Mouse (Mus musculus): ENCODE data around the gene Gmpr. TPM values are rescaled to one million over a fixed set of nuclear protein-coding genes. Genes with fewer than 3 reads are reported as not detected.

Gene Gmpr
- polyA plus RNA-seq, 1 experiment from 2014 or later: 50.5 TPM

DNA sequence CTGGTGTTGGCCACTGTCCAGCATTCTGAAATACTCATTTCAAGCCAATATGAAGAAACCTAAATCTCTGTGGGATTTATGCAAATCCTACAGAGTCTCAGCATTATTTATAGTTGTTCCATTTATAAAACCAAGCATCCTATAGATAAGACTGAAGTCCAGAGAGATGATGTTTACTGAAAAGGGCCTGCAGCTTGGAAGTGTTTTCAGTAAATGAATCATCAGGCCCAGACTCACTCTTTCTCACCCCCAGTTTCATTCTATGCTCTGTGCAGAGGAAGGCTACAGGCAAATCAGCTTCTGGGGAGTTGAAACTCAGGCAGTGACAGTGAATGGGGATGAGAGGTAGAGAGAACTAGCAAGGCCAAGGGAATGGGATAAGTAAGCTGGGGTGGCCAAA, 83.7 kb downstream of the Gmpr start:
- no peak overlapping the region for H3K27ac ChIP-seq (ENCODE audit: low read length)
- H3K36me3 ChIP-seq (ENCODE audit: control insufficient read depth, insufficient read depth, low read length): no peaks in the 10 kb centered on the region
- ATAC-seq (ENCODE audit: insufficient read depth, low FRiP score): no peak
- H3K27me3 ChIP-seq (ENCODE audit: control insufficient read depth, insufficient read depth, low read length): no peaks in the 10 kb centered on the region
- H3K9me3 ChIP-seq (replicated peaks; ENCODE audit: control insufficient read depth, low read length): no peaks in the 10 kb centered on the region
- no peak overlapping the region for H3K4me2 ChIP-seq (ENCODE audit: low read depth, low read length)
- no peak overlapping the region for H3K4me3 ChIP-seq (replicated peaks; ENCODE audit: low read length)
- no peak overlapping the region for H3K9ac ChIP-seq (ENCODE audit: low read length)
- H3K4me1 ChIP-seq (ENCODE audit: control insufficient read depth, insufficient read depth, low read length): 0 out of 2 replicates have a peak, but pooled peaks cover 3% of the 10 kb centered on the region

DNA sequence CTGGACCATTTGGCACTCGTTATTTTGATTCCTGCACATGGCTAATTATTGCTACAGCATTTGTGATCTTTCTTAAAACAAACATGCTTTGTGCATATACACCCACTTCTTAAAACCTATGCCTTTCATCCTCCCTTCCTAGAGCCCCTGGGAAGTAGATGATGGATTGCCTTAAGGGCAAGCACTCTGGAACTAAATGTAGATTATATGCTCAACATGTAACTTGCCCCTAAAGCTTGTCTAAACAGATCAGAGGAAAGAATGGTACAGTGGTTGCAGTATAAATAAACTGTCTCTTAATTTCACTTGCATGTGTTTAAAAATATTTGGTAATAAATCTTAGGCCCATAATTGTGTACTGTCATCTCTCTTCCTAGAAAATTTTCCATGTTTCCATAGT, 86.7 kb downstream of the Gmpr start:
- H3K27ac ChIP-seq (ENCODE audit: low read length): no peak overlapping the region
- H3K4me3 ChIP-seq (replicated peaks; ENCODE audit: low read length): no peak overlapping the region
- H3K36me3 ChIP-seq (ENCODE audit: control insufficient read depth, insufficient read depth, low read length): no peaks in the 10 kb centered on the region
- H3K27me3 ChIP-seq (ENCODE audit: control insufficient read depth, insufficient read depth, low read length): no peaks in the 10 kb centered on the region
- peak; percentile 44; the same call in 1 of the 2 replicates for ATAC-seq (ENCODE audit: insufficient read depth, low FRiP score)
- no peak overlapping the region for H3K4me2 ChIP-seq (ENCODE audit: low read depth, low read length)
- H3K4me1 ChIP-seq (ENCODE audit: control insufficient read depth, insufficient read depth, low read length): 0 out of 2 replicates have a peak, but pooled peaks cover 3% of the 10 kb centered on the region
- H3K9me3 ChIP-seq (replicated peaks; ENCODE audit: control insufficient read depth, low read length): no peaks in the 10 kb centered on the region
- no peak overlapping the region for H3K9ac ChIP-seq (ENCODE audit: low read length)
- 24% methylated on average over 1 of the region's 1 CpGs for WGBS

DNA sequence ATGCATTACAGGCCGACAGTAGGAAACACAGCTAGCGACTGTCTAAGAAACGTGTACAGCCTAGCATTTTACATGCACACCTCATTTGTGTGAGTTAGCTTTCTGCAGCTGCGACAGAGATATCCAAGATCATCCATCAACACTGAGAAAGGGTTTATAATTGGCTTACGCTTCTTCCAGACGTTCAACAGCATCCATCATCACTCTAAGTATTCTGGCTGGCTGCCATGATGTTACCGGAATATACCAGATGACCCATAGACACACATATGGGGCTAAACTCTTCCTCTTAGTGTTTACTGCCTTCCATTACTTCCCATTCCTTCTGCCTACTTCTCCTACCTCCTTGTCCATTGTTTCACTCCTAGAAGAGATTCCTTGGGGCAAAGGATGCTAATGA, 88.2 kb downstream of the Gmpr start:
- Histone ChIP-seq H3K9me3 (replicated peaks; ENCODE audit: control insufficient read depth, low read length) (no peaks in the 10 kb centered on the region), H3K4me2 (ENCODE audit: low read depth, low read length) (no peak overlapping the region), H3K9ac (ENCODE audit: low read length) (no peak overlapping the region), H3K27ac (ENCODE audit: low read length) (no peak overlapping the region), H3K27me3 (ENCODE audit: control insufficient read depth, insufficient read depth, low read length) (no peaks in the 10 kb centered on the region), H3K4me1 (ENCODE audit: control insufficient read depth, insufficient read depth, low read length) (0 out of 2 replicates have a peak, but pooled peaks cover 3% of the 10 kb centered on the region), H3K4me3 (replicated peaks; ENCODE audit: low read length) (no peak overlapping the region), H3K36me3 (ENCODE audit: control insufficient read depth, insufficient read depth, low read length) (no peaks in the 10 kb centered on the region)
- WGBS: 45% methylated on average over 7 of the region's 7 CpGs
- no peak for ATAC-seq (ENCODE audit: insufficient read depth, low FRiP score)

DNA sequence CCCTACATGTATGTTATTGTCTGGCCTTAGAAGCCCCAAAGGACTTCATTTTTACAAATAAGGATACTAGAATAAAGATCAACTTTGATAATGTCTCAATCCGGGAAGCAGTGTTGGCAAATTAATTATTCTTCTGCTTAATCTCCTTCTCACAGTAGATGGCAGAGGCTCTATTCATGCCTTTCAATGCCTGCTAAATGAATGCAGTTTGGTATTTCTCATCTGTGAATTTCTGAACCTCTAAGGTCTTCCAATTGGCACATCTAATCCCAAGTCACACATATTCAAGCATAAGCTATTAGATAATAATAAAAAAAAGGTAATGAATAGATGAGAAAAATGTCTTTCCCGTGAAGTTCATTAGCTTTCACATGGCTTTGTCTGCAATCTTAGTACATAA, 92.6 kb downstream of the Gmpr start:
- ATAC-seq (ENCODE audit: insufficient read depth, low FRiP score): no peak
- Histone ChIP-seq H3K9me3 (replicated peaks; ENCODE audit: control insufficient read depth, low read length) (no peaks in the 10 kb centered on the region), H3K4me2 (ENCODE audit: low read depth, low read length) (no peak overlapping the region), H3K36me3 (ENCODE audit: control insufficient read depth, insufficient read depth, low read length) (no peaks in the 10 kb centered on the region), H3K9ac (ENCODE audit: low read length) (no peak overlapping the region), H3K27me3 (ENCODE audit: control insufficient read depth, insufficient read depth, low read length) (no peaks in the 10 kb centered on the region), H3K4me3 (replicated peaks; ENCODE audit: low read length) (no peak overlapping the region), H3K27ac (ENCODE audit: low read length) (no peak overlapping the region), H3K4me1 (ENCODE audit: control insufficient read depth, insufficient read depth, low read length) (0 out of 2 replicates have a peak, but pooled peaks cover 1% of the 10 kb centered on the region)
- WGBS: 78% methylated on average over 2 of the region's 2 CpGs

DNA sequence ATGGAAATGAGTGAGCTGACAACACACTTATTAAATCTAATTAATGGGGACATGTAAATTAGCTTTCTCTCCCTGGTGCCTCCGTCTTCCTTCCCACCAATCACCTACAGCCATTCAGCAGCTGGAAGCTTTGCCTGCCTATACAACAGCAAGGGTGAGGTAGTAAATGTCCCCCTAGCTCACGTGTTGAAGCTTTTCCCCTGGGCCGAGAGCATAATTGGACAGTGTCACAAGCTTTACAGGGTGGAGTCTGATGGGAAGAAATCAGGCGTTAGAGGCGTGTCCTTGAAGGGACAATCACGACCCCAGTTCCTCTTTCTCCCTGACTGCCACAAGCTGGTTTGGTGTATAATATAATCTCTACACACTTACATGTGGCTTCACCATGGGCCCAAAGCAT, 93.2 kb downstream of the Gmpr start:
- Histone ChIP-seq H3K4me2 (ENCODE audit: low read depth, low read length) (no peak overlapping the region), H3K27ac (ENCODE audit: low read length) (no peak overlapping the region), H3K36me3 (ENCODE audit: control insufficient read depth, insufficient read depth, low read length) (no peaks in the 10 kb centered on the region), H3K27me3 (ENCODE audit: control insufficient read depth, insufficient read depth, low read length) (no peaks in the 10 kb centered on the region), H3K9ac (ENCODE audit: low read length) (no peak overlapping the region), H3K4me3 (replicated peaks; ENCODE audit: low read length) (no peak overlapping the region), H3K4me1 (ENCODE audit: control insufficient read depth, insufficient read depth, low read length) (no peaks in the 10 kb centered on the region), H3K9me3 (replicated peaks; ENCODE audit: control insufficient read depth, low read length) (no peaks in the 10 kb centered on the region)
- WGBS: 65% methylated on average over 6 of the region's 6 CpGs
- no peak for ATAC-seq (ENCODE audit: insufficient read depth, low FRiP score)

Other genes with a start within 250 kb of the Gmpr start
- gene Mylip, start 117.7 kb upstream of the Gmpr start, polyA plus RNA-seq (2015; fragmentation: Nextera tagmentation; extraction: Ambion mirVana): 10.9 and 12.9 TPM in 2 replicates

All from stomach, embryonic 16.5 days (tissue).